8 mouse cellular contexts compared by ENCODE assay signal in the genomic region with DNA sequence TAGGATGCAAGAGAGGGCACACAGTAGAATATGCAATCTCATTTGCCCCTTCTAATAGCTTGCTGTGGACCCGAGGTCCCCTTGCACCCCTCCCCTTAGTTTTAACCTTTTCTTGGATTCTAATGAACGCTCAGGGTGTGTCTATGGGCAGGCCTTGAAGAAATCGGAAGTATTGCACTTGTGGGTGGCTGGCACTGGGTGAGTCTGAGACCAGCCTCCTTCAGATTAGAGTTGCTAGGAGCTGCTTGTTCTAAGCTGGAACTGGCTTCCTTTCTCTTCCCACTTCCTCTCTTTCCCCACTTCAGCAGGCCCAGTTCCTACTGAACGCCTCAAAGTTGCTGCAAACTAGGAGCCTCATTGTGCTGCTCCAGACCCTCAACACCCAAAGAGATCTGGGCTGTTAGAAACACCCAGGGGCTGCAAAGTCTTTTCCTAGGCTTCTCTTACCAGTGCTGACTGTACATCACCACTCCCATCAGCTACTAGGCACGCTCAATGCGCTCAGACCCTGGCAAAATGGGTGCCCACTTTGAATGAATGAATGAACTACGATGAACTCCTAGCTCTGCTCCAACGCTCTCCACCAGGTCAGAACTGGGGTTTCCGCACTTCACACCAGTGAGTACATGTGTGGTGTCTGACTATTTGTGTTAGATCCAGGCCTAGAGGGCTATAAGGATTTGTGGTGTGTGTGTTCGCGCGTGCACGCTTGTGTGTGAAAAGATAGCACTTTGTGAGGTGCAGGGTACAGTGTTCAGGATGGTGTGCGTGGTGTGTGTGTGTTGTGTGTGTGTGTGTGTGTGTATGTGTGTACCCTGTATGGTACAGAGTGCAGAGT. TPM values are rescaled to one million over a fixed set of nuclear protein-coding genes. Genes with fewer than 3 reads are reported as not detected.
DNase-seq lines count a peak whose midpoint lies in the region; ATAC-seq and TF ChIP-seq lines count a peak whose summit lies in the region.

No protein-coding gene starts in this region.

- peak overlapping the region; percentile 99 for H3K4me2 ChIP-seq in hindbrain, embryonic 14.5 days (replicated peaks)

- no peak for TF ChIP-seq CTCF in bone marrow macrophage, adult 2 months (IDR thresholded peaks at IDR 0.05; ENCODE audit: low read depth, low read length)

- no peaks in the 10 kb centered on the region for H3K36me3 ChIP-seq in hindbrain, embryonic 14.5 days (replicated peaks; ENCODE audit: control insufficient read depth, insufficient read depth)

- DNase-seq in frontal cortex, adult 2 months (ENCODE audit: extremely low spot score in 1 of 2, low spot score in 1 of 2) = no peak
- DNase-seq in hindbrain, embryonic 14.5 days (ENCODE audit: low spot score) = no peak
- no peak for DNase-seq in cerebellum, adult 11 months
- no peak for DNase-seq in frontal cortex, postnatal 10 days (ENCODE audit: low spot score in 2 of 2)
- no peak for DNase-seq in kidney, postnatal 14 days

- H3K9ac ChIP-seq in hindbrain, embryonic 14.5 days = no peak overlapping the region

- peaks cover 31% of the 10 kb centered on the region; the same call in 1 of the 2 replicates for H3K27me3 ChIP-seq in hindbrain, embryonic 14.5 days (ENCODE audit: control insufficient read depth, insufficient read depth, low read length)

- peak overlapping the region; percentile 77 for H3K4me3 ChIP-seq in bone marrow macrophage, adult 2 months (ENCODE audit: insufficient read depth, low read length)
- peak overlapping the region; percentile 62 for H3K4me3 ChIP-seq in hindbrain, embryonic 14.5 days (replicated peaks; ENCODE audit: low read length)

- peak overlapping the region; percentile 73 for H3K27ac ChIP-seq in bone marrow macrophage, adult 2 months (ENCODE audit: insufficient read depth, low read depth, low read length)
- no peak overlapping the region for H3K27ac ChIP-seq in hindbrain, embryonic 14.5 days

- ATAC-seq in frontal cortex, adult (ENCODE audit: low TSS enrichment) = peak; percentile 31; the same call in 1 of the 2 replicates
- ATAC-seq in hindbrain, embryonic 14.5 days (ENCODE audit: low FRiP score) = no peak; the same call in 1 of the 2 replicates
- ATAC-seq in megakaryocyte progenitor cell, adult 5-6 weeks (replicated peaks; ENCODE audit: poor library complexity) = peak; percentile 74

- H3K4me1 ChIP-seq in bone marrow macrophage, adult 2 months (ENCODE audit: control insufficient read depth, insufficient read depth, low read length) = peaks cover 24% of the 10 kb centered on the region
- H3K4me1 ChIP-seq in hindbrain, embryonic 14.5 days (replicated peaks; ENCODE audit: control insufficient read depth, insufficient read depth, low read length) = no peaks in the 10 kb centered on the region; the same call in 1 of the 2 replicates

- H3K9me3 ChIP-seq in hindbrain, embryonic 14.5 days (ENCODE audit: control insufficient read depth, low read length) = no peaks in the 10 kb centered on the region

- WGBS in hindbrain, embryonic 14.5 days = 93% methylated on average over 14 of the region's 14 CpGs

- no peak for TF ChIP-seq POLR2A in bone marrow macrophage, adult 2 months (IDR thresholded peaks at IDR 0.05; ENCODE audit: borderline replicate concordance, low read depth, low read length)

RNA-seq across cellular contexts. Expression of a gene that starts 0.8 kb away (rescaled TPM):
- 12.1 and 16.0 TPM in 2 replicates for polyA plus RNA-seq in frontal cortex, adult 2 months (2012; rRNA removed)
- polyA plus RNA-seq in bone marrow macrophage, adult 2 months (2012; ENCODE audit: insufficient read depth, insufficient read length, missing spikeins) = 16.9 and 19.9 TPM in 2 replicates
- 9.8 and 9.9 TPM in 2 replicates for polyA plus RNA-seq in hindbrain, embryonic 14.5 days (2014; fragmentation: Nextera tagmentation; extraction: Ambion mirVana)
- 12.1 and 16.7 TPM in 2 replicates for total RNA-seq in megakaryocyte progenitor cell, adult 5-6 weeks (2015)
- total RNA-seq in megakaryocyte progenitor cell, adult 5-6 weeks (2017) = 11.1 and 13.5 TPM in 2 replicates
